Mouse (Mus musculus) liver, embryonic 14.5 days (tissue): ENCODE results near the gene Uqcr11.

Experiments
- CTCF ChIP-seq: IDR thresholded peaks from 2 replicates; pipeline ENCODE4 v1.5.1; 2016; ENCODE audit warnings: antibody characterized with exemption, low read depth, control low read depth
- EP300 ChIP-seq: IDR thresholded peaks from 2 replicates; pipeline ENCODE4 v1.6.1; 2016; ENCODE audit warnings: antibody characterized with exemption, low read depth

GRCm38 (mm10) chr10:80436276-80436675 is 29.6 kb upstream of the Uqcr11 start:
- no peak for TF ChIP-seq EP300
- no peak for TF ChIP-seq CTCF
